Mouse (Mus musculus) ES-E14 (cell line): ENCODE data around the gene Cul4b.

Source experiments
- CHD2 ChIP-seq: IDR thresholded peaks from 2 replicates; pipeline ENCODE4 v1.6.1; 2014; ENCODE audit warnings: mild to moderate bottlenecking, low read depth, low read length, inconsistent platforms
- HCFC1 ChIP-seq: IDR thresholded peaks from 2 replicates; pipeline ENCODE4 v1.6.1; 2012; ENCODE audit warnings: low read length, inconsistent platforms, borderline replicate concordance; ENCODE audit not compliant: insufficient read depth
- MAFK ChIP-seq: IDR thresholded peaks from 2 replicates; pipeline ENCODE4 v1.6.1; 2014; ENCODE audit warnings: mild to moderate bottlenecking, low read depth, low read length, inconsistent platforms; ENCODE audit not compliant: insufficient read depth
- ZC3H11A ChIP-seq: IDR thresholded peaks from 2 replicates; pipeline ENCODE4 v1.6.1; 2012; ENCODE audit warnings: low read depth, mild to moderate bottlenecking, inconsistent platforms, low read length, borderline replicate concordance
- ZNF384 ChIP-seq: IDR thresholded peaks from 2 replicates; pipeline ENCODE4 v1.6.1; 2012; ENCODE audit warnings: low read depth, low read length, inconsistent platforms

DNA sequence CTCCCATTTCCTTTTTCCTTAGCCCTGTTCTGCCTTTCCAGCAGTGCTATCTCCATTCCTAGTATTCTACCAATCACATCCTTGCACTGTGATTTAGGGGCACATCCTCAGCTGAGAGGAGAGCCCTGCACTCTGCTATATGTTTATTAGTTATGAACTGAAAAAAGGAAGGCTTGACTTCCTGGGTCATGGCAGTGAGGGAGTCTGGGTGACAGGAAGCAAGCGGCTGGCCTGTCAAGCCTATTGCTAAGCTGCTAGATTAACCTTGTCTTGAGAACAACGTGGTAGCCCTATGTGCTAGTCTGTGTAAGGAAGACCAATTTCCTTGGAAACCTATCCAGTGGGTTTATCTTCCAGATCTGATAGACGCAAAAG, 25.0 kb upstream of the Cul4b start:
- no peak for TF ChIP-seq HCFC1
- TF ChIP-seq CHD2: no peak
- no peak for TF ChIP-seq ZC3H11A
- TF ChIP-seq ZNF384: no peak
- no peak for TF ChIP-seq MAFK
